Mouse (Mus musculus) layer of hippocampus, postnatal 14 days (tissue): ENCODE data around the gene Cstad. TPM values are rescaled to one million over a fixed set of nuclear protein-coding genes. Genes with fewer than 3 reads are reported as not detected.

Experiments used
- DNase-seq, 2 experiments: peaks; one replicate each; pipeline ENCODE4 v3.0.0; 2021 to 2022; ENCODE audit warnings: low spot score in 2 of 2, mixed read lengths in 1 of 2
- total RNA-seq, 2 experiments: library from RNA; stranded (reverse); gene quantifications; 2 replicates each; pipeline ENCODE4 v1.2.3; 2021

Cstad gene
- total RNA-seq, 2 experiments from 2014 or later, result 7.5 to 9.3 TPM

GRCm38 (mm10) chr2:30658480-30658843, 63.6 kb downstream of the Cstad start:
- DNase-seq, result peak; percentile 99

Other genes starting within 250 kb of the Cstad start
- gene Sh3glb2, start 235.7 kb upstream of the Cstad start, total RNA-seq, result 100 to 1,000 TPM; 241 to 246 TPM
- 100 to 1,000 TPM; 105 to 115 TPM for gene Miga2, start 230.8 kb upstream of the Cstad start, total RNA-seq
- 10 to 100 TPM; 29.3 to 30.2 TPM for gene Dolpp1, start 202.8 kb upstream of the Cstad start, total RNA-seq
- gene Crat, start 179.2 kb upstream of the Cstad start, total RNA-seq, result 10 to 100 TPM; 41.0 to 41.1 TPM
- 100 to 1,000 TPM; 147 to 150 TPM for gene Ptpa, start 179.0 kb upstream of the Cstad start, total RNA-seq
- gene Ier5l, start 120.8 kb upstream of the Cstad start, total RNA-seq, result 1 to 10 TPM; 8.5 to 9.4 TPM
- 1 to 10 TPM; 2.9 to 3.8 TPM for gene 1700001O22Rik, start 208.6 kb downstream of the Cstad start, total RNA-seq
- 10 to 100 TPM; 38.9 to 41.9 TPM for gene Ntmt1, start 212.8 kb downstream of the Cstad start, total RNA-seq
- 10 to 100 TPM; 33.7 to 34.9 TPM for gene Asb6, start 235.3 kb downstream of the Cstad start, total RNA-seq
- 1 to 10 TPM; 2.9 to 5.0 TPM for gene Prrx2, start 239.9 kb downstream of the Cstad start, total RNA-seq